Mouse (Mus musculus) ES-Bruce4 (cell line): ENCODE data around the gene Traf4. TPM values are rescaled to one million over a fixed set of nuclear protein-coding genes. Genes with fewer than 3 reads are reported as not detected.

ENCODE experiments used
- H3K27ac ChIP-seq: 2 replicates; pipeline ENCODE4 v1.5.1; 2012; ENCODE audit warnings: low read length, inconsistent platforms; ENCODE audit not compliant: insufficient read depth
- H3K27me3 ChIP-seq: 2 replicates; pipeline ENCODE4 v1.6.1; 2012; ENCODE audit warnings: mild to moderate bottlenecking, low read length, inconsistent platforms; ENCODE audit not compliant: control insufficient read depth, poor library complexity, insufficient read depth, severe bottlenecking
- H3K36me3 ChIP-seq: 2 replicates; pipeline ENCODE4 v1.6.1; 2012; ENCODE audit warnings: inconsistent platforms, mild to moderate bottlenecking, low read length, moderate library complexity; ENCODE audit not compliant: control insufficient read depth, poor library complexity, insufficient read depth, severe bottlenecking
- H3K4me1 ChIP-seq: one replicate; pipeline ENCODE4 v1.8.1; 2011; ENCODE audit warnings: low read length; ENCODE audit not compliant: control insufficient read depth, insufficient read depth
- H3K4me3 ChIP-seq: 2 replicates; pipeline ENCODE4 v1.5.1; 2011; ENCODE audit warnings: low read depth, mild to moderate bottlenecking, low read length
- H3K9ac ChIP-seq: 2 replicates; pipeline ENCODE4 v1.6.1; 2012; ENCODE audit warnings: low read depth, mild to moderate bottlenecking, inconsistent platforms; ENCODE audit not compliant: poor library complexity, severe bottlenecking
- H3K9me3 ChIP-seq: replicated peaks from 2 replicates; pipeline ENCODE4 v1.6.1; 2012; ENCODE audit warnings: mild to moderate bottlenecking, low read length, inconsistent platforms; ENCODE audit not compliant: control insufficient read depth, poor library complexity, insufficient read depth, severe bottlenecking
- CTCF ChIP-seq: IDR thresholded peaks from one replicate; pipeline ENCODE4 v1.8.1; 2011; ENCODE audit warnings: low read depth, low read length
- EP300 ChIP-seq: IDR thresholded peaks from 2 replicates; pipeline ENCODE4 v1.6.1; 2011; ENCODE audit warnings: low read depth, low read length; ENCODE audit not compliant: insufficient read depth
- POLR2A ChIP-seq: IDR thresholded peaks from one replicate; pipeline ENCODE4 v1.8.1; 2011; ENCODE audit warnings: low read length; ENCODE audit not compliant: insufficient read depth
- polyA plus RNA-seq: library from polyadenylated mRNA; stranded (reverse); fragments of >200 nt; gene quantifications from 2 replicates; pipeline ENCODE4 v1.2.4, GENCODE M21; 2011; ENCODE audit warnings: low read depth; ENCODE audit not compliant: missing spikeins, insufficient read depth, insufficient read length

Gene Traf4
- polyA plus RNA-seq, 1 experiment = 87.4 TPM

DNA sequence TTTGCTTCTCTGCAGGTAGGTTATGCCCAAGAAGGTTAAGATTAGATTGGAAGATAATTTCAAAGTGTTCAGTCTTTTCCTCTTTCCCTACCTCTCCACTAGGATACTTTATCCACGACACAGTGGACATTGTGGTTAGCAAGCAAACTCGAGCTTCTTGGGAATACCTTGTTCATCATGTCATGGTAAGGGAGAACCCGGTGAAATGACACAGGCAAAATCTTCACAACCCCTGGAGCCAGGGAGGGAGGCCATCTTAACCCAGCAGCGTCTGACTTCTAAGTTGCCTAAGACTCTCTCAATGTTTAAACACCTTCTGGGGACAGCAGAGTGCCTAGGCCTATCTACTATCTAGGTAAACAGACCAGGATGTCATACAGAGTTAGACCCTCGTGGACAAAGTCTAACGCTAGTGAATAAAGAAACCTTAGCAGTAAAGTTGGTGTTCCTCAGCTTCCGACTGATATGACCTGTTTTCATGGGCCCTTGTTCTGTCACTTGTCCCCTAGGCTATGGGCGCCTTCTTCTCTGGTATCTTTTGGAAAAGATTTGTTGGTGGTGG lies 14.1 kb upstream of the Traf4 start:
- peaks cover 39% of the 10 kb centered on the region for H3K36me3 ChIP-seq
- peak overlapping the region; percentile 82 for H3K4me3 ChIP-seq
- peak overlapping the region; percentile 89 for H3K9ac ChIP-seq
- H3K9me3 ChIP-seq = no peaks in the 10 kb centered on the region
- H3K27ac ChIP-seq = peak overlapping the region; percentile 90
- TF ChIP-seq EP300 (no peak), CTCF (no peak), POLR2A (no peak)
- H3K27me3 ChIP-seq = no peaks in the 10 kb centered on the region
- H3K4me1 ChIP-seq = no peaks in the 10 kb centered on the region

DNA sequence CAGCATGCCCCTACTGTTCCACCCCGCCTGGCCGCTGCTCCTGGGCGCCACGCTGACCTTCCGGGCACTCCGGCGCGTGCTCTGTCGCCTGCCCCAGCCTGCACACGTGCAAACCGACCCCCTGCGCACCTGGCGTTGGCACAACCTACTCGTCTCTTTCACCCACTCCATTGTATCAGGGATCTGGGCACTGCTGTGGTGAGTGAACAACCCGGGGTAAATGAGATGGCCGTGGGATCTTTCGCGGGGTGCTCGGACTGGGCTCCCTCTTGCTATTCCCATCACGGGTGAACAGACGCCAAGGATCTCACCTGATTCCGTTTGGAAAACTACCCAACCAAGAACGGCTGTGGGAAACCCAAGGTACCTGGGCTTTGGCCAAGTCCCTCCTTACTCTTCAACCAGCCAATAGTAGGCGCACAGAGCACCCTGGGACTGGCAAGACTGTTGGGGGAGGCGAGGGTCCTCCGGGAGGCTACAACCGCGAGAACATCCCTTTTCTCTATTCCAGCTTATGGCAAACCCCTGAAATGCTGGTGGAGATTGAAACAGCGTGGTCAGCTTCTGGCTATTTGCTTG lies 13.6 kb upstream of the Traf4 start:
- Histone ChIP-seq H3K9me3 (no peaks in the 10 kb centered on the region), H3K9ac (peak overlapping the region; percentile 89), H3K36me3 (peaks cover 39% of the 10 kb centered on the region), H3K27me3 (no peaks in the 10 kb centered on the region), H3K4me1 (no peaks in the 10 kb centered on the region), H3K4me3 (peak overlapping the region; percentile 82), H3K27ac (peak overlapping the region; percentile 90)
- TF ChIP-seq POLR2A (no peak), CTCF (no peak), EP300 (no peak)

GRCm38 (mm10) chr11:78177903-78178858 lies 12.8 kb upstream of the Traf4 start:
- no peaks in the 10 kb centered on the region for H3K4me1 ChIP-seq
- peak; percentile 60; the same call in 1 of the 2 replicates for TF ChIP-seq EP300
- TF ChIP-seq CTCF = peak; percentile 91
- peak; percentile 42 for TF ChIP-seq POLR2A
- no peaks in the 10 kb centered on the region for H3K9me3 ChIP-seq
- peaks cover 39% of the 10 kb centered on the region for H3K36me3 ChIP-seq
- peak overlapping the region; percentile 89 for H3K9ac ChIP-seq
- H3K27me3 ChIP-seq = no peaks in the 10 kb centered on the region
- peak overlapping the region; percentile 90 for H3K27ac ChIP-seq
- H3K4me3 ChIP-seq = peak overlapping the region; percentile 97

- no peaks in the 10 kb centered on the region for H3K27me3 ChIP-seq
- H3K4me1 ChIP-seq = no peaks in the 10 kb centered on the region
- H3K9me3 ChIP-seq = no peaks in the 10 kb centered on the region
- TF ChIP-seq CTCF (no peak), EP300 (0 out of 2 replicates have a peak, but pooled peaks have one; percentile 28), POLR2A (no peak)
- H3K9ac ChIP-seq = peak overlapping the region; percentile 89
- peak overlapping the region; percentile 97 for H3K4me3 ChIP-seq
- peaks cover 32% of the 10 kb centered on the region for H3K36me3 ChIP-seq
- peak overlapping the region; percentile 19; the same call in 1 of the 2 replicates for H3K27ac ChIP-seq
These were observed 12.0 kb upstream of the Traf4 start for GRCm38 (mm10) chr11:78177437-78177836.

DNA sequence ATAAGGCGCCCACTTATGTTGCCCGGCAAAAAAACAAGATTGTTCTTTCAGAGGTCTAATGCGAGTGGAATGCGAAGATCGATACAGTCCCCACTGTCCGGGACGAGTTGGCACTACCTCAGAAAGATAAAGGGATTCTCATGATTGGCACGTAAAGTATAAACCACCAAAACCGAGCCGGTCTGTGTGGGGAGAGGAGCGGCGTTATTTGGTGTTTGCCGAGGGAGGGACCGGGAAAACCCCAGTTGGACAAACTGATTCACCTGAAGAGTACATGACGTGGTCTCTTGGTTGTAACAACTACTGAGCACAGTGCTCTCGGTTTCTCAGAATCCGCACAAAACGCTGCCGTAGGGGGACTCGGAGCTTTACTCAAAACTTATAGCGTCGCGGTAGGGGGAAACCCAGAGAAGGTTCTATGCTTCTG lies 11.5 kb upstream of the Traf4 start:
- no peaks in the 10 kb centered on the region for H3K27me3 ChIP-seq
- peaks cover 27% of the 10 kb centered on the region for H3K36me3 ChIP-seq
- no peaks in the 10 kb centered on the region for H3K9me3 ChIP-seq
- peak overlapping the region; percentile 59 for H3K27ac ChIP-seq
- no peak for TF ChIP-seq EP300
- no peak for TF ChIP-seq CTCF
- no peak for TF ChIP-seq POLR2A
- H3K4me1 ChIP-seq = no peaks in the 10 kb centered on the region
- peak overlapping the region; percentile 89 for H3K9ac ChIP-seq
- peak overlapping the region; percentile 97 for H3K4me3 ChIP-seq
